ENCODE assay signal across 8 mouse cellular contexts in the genomic region with DNA sequence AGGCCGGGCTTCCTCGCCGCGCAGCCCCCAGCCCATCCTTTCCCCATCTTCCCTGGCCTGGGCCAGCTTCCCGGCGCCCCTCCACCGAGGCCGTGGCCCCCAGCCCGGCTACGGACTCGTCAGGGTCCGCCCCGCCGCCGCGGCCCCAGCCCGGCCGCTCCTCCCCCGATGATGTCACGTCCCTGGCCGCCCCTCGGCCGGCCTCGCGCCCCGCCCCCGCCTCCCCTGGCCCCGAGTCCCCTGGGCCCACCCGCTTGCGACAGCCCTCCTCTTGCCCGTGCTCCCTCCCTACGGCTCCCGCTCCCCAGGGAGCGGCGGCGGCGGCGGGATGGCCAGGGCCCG. TPM values are rescaled to one million over a fixed set of nuclear protein-coding genes. Genes with fewer than 3 reads are reported as not detected.
DNase-seq lines count a peak whose midpoint lies in the region; ATAC-seq and TF ChIP-seq lines count a peak whose summit lies in the region.

A gene (plus strand): TSS at position 234 of the 342 bp plus-strand sequence.

- peak; percentile 27 for DNase-seq in ovary, postnatal 10 days (ENCODE audit: low spot score)
- no peak for DNase-seq in ovary, adult 18-20 months (ENCODE audit: low spot score)
- DNase-seq in cerebellum, adult 8-10 months: peak; percentile 27

- WGBS in intestine, postnatal 0 days: 1% methylated on average over 19 of the region's 39 CpGs
- 0% methylated on average over 23 of the region's 39 CpGs for WGBS in lung, embryonic 15.5 days
- 3% methylated on average over 38 of the region's 39 CpGs for WGBS in small intestine, adult 2 months

- H3K9me3 ChIP-seq in intestine, postnatal 0 days (ENCODE audit: control insufficient read depth): no peaks in the 10 kb centered on the region
- no peaks in the 10 kb centered on the region for H3K9me3 ChIP-seq in lung, embryonic 15.5 days

- peak within 1 kb of the TSS; percentile 74 for H3K4me3 ChIP-seq in intestine, postnatal 0 days (ENCODE audit: low read depth, low read length)
- H3K4me3 ChIP-seq in lung, embryonic 15.5 days: peak within 1 kb of the TSS; percentile 74
- peak within 1 kb of the TSS; percentile 63 for H3K4me3 ChIP-seq in small intestine, adult 2 months (ENCODE audit: low read depth, low read length)

- peak within 1 kb of the TSS; percentile 46 for H3K27ac ChIP-seq in intestine, postnatal 0 days (ENCODE audit: low read depth, low read length)
- no peak within 1 kb of the TSS; the same call in 1 of the 2 replicates for H3K27ac ChIP-seq in lung, embryonic 15.5 days
- H3K27ac ChIP-seq in small intestine, adult 2 months (ENCODE audit: insufficient read depth, low read depth, low read length): no peak within 1 kb of the TSS

- ATAC-seq in granulocyte monocyte progenitor cell, adult 5-6 weeks (replicated peaks; ENCODE audit: poor library complexity, severe bottlenecking): peak; percentile 8; the same call in 1 of the 2 replicates
- peak; percentile 31; the same call in 1 of the 2 replicates for ATAC-seq in intestine, postnatal 0 days
- ATAC-seq in lung, embryonic 15.5 days (ENCODE audit: borderline replicate concordance, extremely low read depth, low FRiP score, low TSS enrichment): peak; percentile 86
- ATAC-seq in frontal cortex, adult (ENCODE audit: low TSS enrichment): no peak

- no peaks in the 10 kb centered on the region for H3K4me1 ChIP-seq in intestine, postnatal 0 days (replicated peaks; ENCODE audit: control insufficient read depth, insufficient read depth, low read length)
- peaks cover 12% of the 10 kb centered on the region for H3K4me1 ChIP-seq in lung, embryonic 15.5 days
- peaks cover 11% of the 10 kb centered on the region for H3K4me1 ChIP-seq in small intestine, adult 2 months (ENCODE audit: control insufficient read depth, insufficient read depth, insufficient read length, low read length)

- peak within 1 kb of the TSS; percentile 95 for H3K4me2 ChIP-seq in intestine, postnatal 0 days (replicated peaks; ENCODE audit: low read depth)
- H3K4me2 ChIP-seq in lung, embryonic 15.5 days: peak within 1 kb of the TSS; percentile 81

- no peak for TF ChIP-seq CTCF in intestine, postnatal 0 days (IDR thresholded peaks at IDR 0.05; ENCODE audit: low read depth)
- no peak for TF ChIP-seq CTCF in small intestine, adult 2 months (IDR thresholded peaks at IDR 0.05; ENCODE audit: extremely low read depth, insufficient read length, insufficient replicate concordance, low read depth, low read length)

- no peak for TF ChIP-seq POLR2A in small intestine, adult 2 months (IDR thresholded peaks at IDR 0.05; ENCODE audit: low read depth, low read length)

- H3K36me3 ChIP-seq in intestine, postnatal 0 days (ENCODE audit: control insufficient read depth, insufficient read depth): no peaks in the 10 kb centered on the region
- H3K36me3 ChIP-seq in lung, embryonic 15.5 days: no peaks in the 10 kb centered on the region
- no peaks in the 10 kb centered on the region for H3K36me3 ChIP-seq in small intestine, adult 2 months (ENCODE audit: control insufficient read depth, insufficient read depth, low read length)

- H3K9ac ChIP-seq in intestine, postnatal 0 days (ENCODE audit: low read depth, low read length): peak within 1 kb of the TSS; percentile 57
- peak within 1 kb of the TSS; percentile 54 for H3K9ac ChIP-seq in lung, embryonic 15.5 days

- peaks cover 44% of the 10 kb centered on the region for H3K27me3 ChIP-seq in intestine, postnatal 0 days (replicated peaks; ENCODE audit: control insufficient read depth, insufficient read depth, low read length)
- peaks cover 37% of the 10 kb centered on the region for H3K27me3 ChIP-seq in lung, embryonic 15.5 days
- H3K27me3 ChIP-seq in small intestine, adult 2 months (ENCODE audit: control insufficient read depth, insufficient read depth, low read length): peaks cover 36% of the 10 kb centered on the region

RNA-seq across cellular contexts. Expression of the gene that starts here (rescaled TPM):
- not detected in 2 replicates for total RNA-seq in granulocyte monocyte progenitor cell, adult 5-6 weeks (2014; fragmentation: Nextera tagmentation)
- not detected in 2 replicates for total RNA-seq in granulocyte monocyte progenitor cell, adult 5-6 weeks (2017)
- 0.85 and 0.86 TPM in 2 replicates for polyA plus RNA-seq in intestine, postnatal 0 days (2015; fragmentation: Nextera tagmentation; extraction: Ambion mirVana)
- polyA plus RNA-seq in lung, embryonic 15.5 days (2015; fragmentation: Nextera tagmentation; extraction: Ambion mirVana): 1.6 TPM in 2 replicates
- 1.2 and 1.3 TPM in 2 replicates for polyA plus RNA-seq in small intestine, adult 2 months (2012; rRNA removed)

Comparison
In these comparisons a context has a peak if more than half of its experiments do, and no peak if none do; other contexts are left out.
1. Peak in ATAC-seq in granulocyte monocyte progenitor cell, adult 5-6 weeks; RNA of the gene not detected or under 1 TPM.
2. Peak in ATAC-seq, H3K4me3 ChIP-seq, H3K27ac ChIP-seq, H3K9ac ChIP-seq and H3K4me2 ChIP-seq in intestine, postnatal 0 days; RNA of the gene not detected or under 1 TPM.